Mouse (Mus musculus) layer of hippocampus, adult 11-12 months (tissue): ENCODE data around the gene Fam129a.
"Not testable (repeated sequence)": the region's sequence is repeated elsewhere in the genome, so short reads cannot be mapped to it uniquely, and the experiment has no call there.

Experiments used
- DNase-seq: peaks from one replicate; pipeline ENCODE4 v3.0.0; 2022; ENCODE audit warnings: low spot score

The Fam129a gene

DNA sequence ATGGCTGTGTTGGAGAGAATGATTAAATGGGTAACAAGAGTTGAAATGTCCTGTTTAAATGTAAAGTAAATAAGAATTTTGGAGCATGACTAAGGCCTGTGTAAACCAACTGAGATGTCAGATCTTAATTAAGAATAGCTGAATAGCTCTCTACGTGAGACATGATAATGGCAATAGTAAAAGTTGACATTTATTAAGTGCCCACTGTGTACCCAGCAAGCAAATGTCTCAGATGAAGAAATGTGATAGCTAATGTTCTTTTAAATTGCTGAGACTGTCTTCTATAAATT, 13.1 kb downstream of the Fam129a start:
- DNase-seq, result no peak

DNA sequence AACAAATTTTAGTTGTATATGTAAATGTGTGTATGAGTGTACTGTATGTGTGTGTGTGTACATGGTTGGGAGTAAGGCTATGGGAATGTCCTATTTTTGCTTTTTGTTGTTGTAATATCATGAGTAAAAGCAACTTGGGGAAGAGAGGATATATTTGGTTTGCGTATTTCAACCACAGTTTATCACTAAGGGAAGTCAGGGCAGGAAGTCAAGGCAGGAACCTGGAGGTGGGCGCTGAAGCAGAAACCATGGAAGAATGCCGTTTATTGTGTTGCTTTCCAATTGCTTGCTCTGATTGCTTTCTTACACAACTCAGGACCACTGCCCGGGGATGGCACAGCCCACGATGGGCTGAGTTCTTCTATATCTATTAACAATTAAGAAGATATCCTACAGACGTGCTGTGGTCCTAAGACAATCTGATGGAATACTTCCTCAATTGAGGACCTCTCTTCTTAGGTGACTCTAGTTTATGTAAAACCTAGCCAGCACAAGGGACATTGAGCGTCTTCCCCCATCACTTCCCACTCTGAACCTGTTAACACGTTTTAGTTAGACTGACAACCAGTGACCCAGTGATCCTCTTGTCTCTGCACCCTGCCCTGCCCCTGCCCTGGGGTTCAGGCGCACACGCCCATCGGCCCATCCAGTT, 13.7 kb downstream of the Fam129a start:
- DNase-seq, result no peak

DNA sequence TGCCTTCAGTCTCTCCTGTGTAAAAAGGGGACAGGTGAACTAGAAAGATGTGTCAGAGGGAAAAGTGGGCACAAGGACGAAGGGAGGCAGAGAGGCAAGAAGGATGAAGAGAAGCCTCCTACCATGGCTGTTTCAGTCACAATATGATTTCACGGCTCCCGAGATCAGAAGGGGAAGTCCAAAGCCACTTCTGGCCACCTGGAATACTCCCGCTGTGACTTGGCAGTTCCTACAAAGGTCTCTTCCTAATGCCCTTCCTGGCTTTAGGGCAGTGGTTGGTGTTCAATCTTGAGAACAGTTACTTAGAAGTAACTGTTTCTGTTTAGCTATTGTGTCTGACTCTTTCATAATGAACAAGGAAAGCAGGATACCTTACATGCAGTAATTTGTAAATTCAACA, 14.7 kb downstream of the Fam129a start:
- DNase-seq, result no peak

DNA sequence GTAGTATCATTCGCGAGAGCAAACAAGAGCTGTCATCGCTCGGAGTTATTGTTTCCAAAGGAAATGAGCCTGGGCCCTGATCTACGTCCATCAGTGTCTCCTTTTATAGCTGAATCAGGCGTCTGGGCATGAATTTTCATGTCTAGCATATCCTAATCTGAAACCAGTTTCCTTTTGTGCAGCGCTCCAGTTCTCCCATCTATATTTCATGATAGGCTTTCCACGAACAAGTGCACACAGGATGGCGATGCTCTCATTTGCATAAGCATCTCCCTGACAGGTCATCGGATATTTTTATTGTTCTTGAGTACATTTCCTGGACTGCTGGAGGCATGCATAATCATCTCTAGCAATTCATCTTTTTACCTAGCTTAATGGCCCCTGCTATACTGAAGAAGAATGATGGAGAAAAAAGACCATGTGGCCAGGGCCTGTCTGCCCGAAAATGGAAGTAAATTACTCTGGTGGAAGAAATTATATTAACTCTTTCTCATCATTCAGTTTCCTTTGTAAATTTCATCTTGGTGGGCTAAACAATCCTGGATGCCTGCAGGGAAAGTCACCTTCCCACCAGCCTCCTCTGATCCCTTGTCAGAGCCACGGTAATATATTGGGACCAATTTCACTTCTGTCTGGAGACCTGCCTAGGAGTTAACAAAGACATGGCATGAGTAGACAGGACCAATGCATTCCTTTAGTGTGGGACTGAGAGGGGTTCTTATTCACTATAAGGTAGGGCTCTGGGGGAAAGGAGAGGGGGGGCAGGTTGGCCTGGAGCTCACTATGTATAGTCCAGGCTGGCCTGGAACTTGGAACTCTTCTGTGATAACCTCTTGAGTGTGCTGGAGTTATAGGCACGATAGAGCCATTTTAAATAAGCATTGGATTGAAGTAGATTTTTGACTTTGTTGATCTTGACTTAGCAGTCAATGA, 21.4 kb downstream of the Fam129a start:
- no peak for DNase-seq

DNA sequence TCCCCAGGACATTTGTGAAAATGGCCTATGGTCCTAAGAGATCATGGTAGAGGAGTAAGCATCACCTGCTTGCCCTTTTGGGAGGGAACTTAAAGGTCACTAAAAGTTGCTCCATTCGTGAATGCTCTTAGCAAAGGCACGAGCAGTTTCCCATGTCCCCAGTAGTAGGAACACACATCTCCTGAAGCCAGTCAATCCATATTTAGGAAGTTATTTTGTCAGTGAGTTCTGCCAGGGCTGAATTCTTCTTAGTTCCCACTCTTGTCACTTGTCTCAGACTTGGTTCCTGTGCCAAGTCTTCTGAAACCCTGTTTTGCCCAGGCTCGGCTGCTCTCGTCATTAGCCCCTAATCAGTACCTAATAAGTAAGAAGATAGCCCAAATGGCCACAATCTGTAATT, 23.9 kb downstream of the Fam129a start:
- no peak for DNase-seq

DNA sequence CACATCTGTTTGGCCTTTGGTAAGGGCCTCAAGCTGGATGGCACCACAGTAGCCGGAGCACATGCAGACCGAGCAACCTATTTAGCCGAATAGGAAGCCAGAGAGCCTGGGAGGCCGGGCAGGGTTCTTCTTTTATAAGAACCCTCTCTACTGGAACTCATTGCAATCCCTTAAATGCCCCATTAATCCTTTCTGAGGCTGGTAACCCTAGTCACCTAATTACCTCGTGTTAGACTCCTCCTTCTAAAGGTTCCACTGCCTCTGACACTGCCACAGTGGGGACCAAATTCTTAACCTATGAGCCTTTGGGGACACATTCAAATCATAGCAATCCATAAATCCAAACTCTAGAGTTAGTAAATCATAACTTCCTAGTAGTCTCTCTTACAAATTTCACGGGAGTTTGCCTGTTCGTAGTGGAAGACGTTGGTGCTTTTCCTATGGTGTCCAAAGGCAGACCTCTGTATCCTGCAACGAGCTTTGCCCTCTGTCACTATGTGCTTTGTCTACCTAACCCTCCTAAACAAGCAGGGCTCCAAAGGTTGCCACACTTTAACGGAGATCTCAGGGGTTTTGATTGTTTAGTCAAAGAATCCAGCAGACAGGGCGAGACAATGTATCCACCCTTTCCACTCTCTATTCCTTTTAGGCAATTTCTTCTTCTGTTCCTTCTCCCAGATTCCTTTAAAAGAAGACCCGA, 24.8 kb downstream of the Fam129a start:
- no peak for DNase-seq

DNA sequence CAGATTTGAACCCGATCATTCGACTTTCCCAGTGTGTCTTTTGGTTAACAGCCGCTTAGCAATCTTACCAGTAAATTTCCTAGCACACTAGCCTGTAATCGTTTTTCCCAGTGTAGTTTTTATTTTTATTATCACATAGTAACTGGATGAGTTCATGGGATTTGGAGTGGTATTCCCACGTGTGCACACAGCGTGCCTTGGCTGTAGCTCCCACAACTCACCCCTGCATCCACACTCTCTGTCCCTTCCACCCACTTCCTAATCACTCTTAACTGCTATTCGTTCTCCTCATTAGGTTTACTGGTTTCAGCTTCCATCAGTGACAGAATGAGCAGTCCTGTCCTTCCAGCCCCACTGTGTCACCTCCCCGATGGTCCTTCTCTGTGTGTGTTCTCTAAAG, 25.6 kb downstream of the Fam129a start:
- no peak for DNase-seq

DNA sequence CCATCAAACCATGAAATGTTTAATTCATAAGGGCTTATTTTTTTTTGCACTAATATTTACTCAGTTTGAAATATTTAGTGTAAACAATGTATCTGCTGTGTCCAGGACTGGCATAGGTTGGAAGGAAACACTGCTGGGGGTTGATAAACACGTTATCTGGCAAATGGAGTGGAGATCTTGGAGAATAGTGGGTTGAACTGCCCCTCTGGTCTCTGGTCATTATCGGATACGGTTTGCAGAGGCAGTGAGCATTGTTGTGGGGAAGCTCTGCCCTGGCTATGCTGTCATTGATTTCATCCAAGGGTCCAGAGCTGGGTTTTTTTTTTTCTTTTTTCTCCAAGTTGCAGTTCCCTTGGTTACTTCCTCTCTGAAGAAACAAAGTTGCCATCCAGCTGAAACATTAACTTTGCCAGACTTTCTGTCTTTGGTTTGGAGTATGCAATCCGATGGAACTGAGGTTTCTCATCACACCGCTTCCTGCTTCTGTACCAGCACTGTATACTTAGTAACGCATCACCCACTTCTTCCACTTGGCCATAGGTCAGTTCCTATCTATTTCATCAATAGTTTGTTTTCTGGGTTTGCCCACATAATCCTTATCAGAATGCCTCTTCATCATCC, 26.8 kb downstream of the Fam129a start:
- no peak for DNase-seq

DNA sequence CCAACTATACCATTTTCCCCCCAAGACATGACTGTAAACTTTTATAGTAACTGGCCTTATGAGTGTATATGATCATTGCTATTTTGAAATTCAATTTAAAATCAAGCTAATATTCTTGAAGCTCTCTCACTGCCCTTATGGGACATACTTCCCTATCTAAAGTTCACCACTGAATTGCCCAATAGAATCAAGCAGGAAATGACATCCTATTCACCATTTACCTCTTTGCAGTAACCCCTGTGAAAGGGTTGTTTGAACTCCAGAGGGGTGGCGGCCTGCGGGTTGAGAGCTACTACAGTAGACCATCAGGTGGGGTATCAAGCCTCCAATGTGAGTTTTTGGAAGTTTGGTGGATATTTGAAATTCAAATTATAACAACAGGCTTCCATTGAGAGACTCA, 27.9 kb downstream of the Fam129a start:
- no peak for DNase-seq

DNA sequence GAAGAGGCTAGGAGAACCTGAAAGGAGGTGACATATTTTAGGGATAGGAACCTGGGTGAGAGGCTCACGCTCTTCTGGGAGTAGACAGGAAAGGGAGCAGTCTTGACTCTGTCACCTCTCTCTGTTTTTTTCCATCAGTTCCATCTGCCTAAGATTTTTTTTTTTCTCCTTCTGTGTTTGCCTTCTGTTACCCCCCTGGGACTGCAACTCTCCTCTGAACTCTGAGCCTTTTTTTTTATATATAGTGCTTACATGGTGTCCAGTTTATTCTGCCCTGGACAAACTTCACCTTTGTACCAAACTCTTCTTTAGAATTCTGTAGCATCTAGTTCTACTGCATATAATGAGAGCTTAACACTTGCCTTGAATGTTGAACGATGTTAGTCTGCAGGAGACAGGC, 33.3 kb downstream of the Fam129a start:
- DNase-seq, result no peak

DNA sequence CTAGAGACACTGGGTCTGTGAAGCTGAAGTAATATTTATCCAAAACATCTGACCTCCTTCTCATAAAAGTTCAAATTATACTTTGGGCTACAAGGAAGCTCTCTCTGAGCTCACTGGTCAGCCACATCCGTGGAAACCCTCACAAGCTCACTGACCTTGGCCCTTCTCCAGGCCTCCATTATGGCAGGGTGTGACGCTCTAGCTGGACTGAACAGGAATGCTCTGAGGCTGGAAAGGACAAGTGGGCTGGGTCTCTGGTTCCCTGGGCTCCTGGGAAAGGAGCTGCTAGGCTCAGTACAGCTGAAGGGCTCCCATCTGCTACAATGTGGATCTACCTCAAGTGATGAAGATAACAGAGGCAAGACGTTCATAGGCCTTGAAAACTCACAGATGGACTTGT, 37.0 kb downstream of the Fam129a start:
- not testable (repeated sequence) for DNase-seq

DNA sequence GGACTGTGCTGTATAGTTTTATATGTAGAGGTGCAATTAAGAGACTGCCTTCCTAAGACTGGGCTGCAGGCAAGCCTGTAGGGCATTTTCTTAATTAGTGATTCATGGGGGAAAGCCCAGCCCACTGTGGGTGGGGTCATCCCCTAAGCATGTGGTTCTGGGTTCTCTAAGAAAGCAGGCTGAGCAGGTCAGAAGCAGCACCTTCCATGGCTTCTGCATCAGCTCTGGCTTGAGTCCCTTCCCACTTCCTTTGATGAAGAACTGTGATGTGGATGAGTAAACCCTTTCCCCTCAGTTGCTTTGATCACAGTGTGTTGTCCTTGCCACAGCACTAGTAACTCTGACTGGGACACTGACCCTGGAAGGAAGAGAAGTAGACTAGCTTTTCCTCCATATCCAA, 39.6 kb downstream of the Fam129a start:
- no peak for DNase-seq

DNA sequence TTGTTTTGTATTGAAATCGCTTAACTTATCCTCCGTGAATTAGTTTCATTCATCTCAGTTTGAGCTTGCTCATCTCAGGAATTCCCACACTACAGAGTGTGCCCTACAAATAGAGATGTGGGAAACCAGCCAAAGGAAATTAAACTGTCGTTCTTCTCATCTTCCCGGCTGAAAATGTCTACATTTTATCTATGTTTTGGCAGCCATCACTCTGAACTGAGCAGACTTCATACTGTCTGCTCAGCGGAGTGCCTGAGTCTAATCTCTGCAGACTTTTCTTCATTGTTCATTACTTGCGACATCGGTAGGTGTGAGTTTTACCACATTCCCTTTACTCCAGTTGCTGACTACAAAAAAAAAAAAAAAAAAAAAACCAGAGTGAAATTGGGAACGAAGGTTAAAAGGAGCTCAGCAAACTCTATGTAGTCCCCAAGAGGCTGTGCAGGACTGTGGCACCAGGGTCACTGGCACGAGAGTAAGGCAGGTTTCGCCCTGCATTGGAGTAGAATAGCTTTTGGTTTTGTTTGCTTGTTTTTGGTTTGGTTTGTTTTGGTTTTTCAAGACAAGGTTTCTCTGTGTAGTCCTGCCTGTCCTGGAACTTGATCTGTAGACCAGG, 43.4 kb downstream of the Fam129a start:
- DNase-seq, result no peak

DNA sequence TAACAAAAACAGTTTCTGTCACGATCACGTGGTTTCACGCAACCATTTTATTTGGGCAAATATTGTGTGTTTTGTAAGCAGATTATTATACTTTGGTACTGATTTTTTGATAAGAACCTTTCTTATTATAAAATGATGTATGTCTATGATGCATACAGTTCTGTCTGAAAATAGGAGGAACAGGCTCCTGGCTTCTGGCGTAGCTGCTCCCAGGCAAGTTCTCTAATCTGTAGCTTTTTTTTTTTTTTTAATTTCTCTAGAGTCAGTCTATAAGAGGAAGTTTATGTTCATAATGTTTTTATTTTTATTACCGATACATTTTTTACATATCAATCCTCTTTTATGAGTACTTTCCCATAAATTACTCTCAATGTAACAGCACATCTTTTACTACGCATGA, 44.6 kb downstream of the Fam129a start:
- no peak for DNase-seq

DNA sequence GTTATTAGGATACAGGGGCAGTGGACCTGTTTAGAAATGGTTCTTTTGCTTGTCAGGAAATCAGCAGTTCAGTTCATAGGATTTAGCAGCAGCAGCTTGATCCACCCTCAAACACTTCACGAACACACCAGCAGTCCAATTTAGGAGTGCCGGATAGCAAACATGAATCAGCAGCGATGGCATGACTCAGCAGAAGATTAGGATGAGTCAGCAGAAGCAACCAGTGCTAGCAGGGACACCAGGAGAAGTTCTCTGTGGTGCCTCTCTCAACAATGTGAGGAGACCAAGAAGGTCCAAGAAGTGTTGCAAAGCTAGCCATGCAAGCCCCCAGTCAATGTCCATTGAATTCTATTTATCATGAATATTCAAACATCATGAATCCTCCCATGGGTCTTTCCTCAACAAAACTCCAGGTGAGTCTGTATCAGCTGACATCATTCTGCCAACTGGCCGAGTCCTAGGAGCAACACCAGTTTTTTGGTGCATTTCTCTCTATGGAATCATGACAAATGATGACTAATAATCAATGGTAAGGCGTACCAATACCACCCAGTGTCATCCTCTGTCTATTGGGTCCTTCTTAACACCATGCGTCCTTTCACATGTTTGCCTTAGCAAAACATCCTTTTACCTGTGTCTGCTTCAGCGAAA, 45.7 kb downstream of the Fam129a start:
- DNase-seq, result no peak

DNA sequence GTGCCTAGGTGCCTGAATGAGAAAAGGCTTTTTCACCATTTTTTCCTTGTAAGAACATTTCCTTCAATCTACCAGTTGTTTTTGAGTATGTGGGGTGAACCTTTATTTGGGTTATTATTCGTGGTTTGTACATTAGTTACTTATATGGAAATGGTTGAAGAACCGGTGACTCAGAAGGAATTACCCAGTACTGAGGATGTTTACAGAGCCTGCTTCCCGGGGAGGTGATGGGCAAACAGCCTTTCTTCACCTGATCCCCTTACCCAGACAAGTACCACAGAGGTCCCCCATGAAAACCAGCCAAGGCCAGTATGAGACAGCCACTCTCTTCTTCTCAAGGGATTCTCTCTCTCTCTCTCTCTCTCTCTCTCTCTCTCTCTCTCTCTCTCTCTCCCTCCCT, 47.3 kb downstream of the Fam129a start:
- no peak for DNase-seq

DNA sequence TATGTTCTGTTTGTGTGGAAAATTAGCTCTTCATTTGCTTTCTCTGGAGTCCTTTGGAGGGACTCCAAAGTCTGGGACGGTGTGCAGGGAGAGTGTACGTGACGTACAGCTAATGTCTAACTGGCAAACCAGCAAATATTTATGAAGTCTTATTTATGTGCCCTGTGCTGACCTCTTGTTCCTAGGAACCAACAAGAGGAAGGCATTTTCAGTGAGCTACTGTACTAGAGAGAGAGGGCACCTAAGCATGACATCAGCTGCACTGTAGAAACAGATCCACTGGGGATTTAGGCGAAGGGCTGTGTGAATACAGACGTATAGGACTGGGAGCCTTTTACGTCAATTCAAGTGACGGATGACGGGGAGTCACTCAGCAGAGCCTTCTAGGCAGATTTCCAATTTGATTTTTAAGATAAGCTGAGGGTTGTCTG, 48.3 kb downstream of the Fam129a start:
- no peak for DNase-seq

DNA sequence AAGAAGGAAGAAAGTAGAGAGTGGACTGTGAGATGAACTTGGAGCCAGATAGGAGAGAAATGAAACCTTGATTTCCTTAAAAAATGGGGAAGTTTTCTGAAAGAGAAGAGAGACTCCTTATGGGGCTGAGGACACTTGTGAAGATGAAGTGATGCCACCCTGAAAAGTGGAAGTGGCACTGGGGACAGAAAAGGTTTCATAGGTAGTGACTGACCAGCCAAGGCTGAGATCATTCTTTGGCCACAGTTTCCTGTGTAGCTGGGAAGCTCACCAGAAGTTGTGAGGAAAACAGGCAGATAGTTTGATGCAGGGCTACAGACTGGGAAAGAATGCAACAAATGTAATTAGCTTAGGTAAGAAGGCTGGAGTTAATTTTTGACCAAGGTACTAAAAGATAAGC, 49.7 kb downstream of the Fam129a start:
- DNase-seq, result peak; percentile 13

DNA sequence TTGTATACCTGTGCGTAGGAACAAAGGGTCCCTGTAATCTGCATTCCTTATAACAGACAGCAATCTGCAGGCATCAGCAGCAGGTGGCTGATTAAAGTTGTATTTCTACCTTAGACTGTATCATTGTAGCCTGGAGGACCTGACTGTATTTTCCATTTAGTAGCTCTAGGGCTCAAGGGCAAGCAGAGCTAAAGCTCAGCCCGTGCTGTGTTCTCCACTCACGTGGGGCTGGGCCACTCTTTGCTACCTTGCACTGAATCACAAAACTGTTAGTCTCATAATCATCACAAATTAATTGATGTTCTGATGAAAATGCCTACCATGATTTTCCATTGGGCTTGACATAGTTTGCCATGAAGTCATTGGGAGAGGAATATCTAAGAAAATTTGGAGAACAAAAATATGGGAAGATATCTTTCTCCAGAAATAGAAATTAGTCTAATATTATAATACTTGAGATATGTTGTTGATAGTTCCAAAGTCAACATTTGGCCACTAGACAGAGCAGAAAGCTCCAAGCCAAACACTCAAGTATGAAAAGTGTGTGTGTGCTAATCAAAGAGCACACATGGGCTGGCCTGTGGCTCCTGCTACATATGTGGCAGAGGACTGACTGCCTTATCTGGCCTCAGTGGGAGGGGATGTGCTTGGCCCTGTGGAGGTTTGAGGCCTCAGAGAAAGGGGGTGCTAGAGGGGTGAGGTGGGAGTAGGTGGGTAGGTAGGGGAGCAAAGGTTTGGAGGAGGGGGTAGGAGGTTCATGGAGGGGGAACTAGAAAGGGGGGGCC, 53.6 kb downstream of the Fam129a start:
- no peak for DNase-seq

DNA sequence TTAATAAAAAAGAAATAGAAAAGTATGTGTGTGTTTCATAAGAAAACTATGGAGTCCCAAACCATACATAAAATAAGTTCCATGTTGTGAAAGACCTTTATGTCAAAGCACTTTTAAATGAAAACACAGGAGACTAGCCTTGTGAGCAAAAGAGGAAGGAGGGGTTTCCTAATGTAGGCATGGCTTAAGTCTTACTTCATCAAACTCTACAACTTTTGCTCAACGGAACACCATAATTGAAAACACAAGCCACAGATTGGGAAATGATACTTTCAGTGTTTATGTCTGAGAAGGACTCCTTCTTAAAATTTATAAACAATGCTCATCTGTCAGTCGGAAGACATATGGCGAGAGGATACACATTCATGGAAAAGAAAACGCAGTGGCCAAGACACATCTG, 54.3 kb downstream of the Fam129a start:
- DNase-seq, result no peak

DNA sequence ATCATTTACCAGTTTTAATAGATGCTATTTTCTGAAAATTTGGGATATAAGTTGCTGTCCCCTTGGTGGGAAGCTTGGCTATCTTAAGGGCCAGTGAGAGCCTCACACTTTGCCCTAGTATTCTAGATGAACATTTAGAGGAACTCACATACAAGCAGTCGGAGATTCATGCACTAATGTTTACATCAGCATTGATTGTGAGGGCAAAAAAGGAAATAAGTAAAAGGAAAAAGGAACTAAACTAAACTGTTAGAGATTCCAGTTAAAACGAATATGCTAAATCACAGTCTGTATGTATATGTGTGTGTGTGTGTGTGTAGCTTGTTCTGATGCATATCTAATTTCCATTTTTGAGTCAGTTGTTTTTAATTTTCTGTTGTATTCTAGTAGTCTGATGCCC, 54.7 kb downstream of the Fam129a start:
- DNase-seq, result no peak
